Mouse (Mus musculus) left cerebral cortex, postnatal 10 days (tissue): Measurements from ENCODE around the gene Asphd1. TPM values are rescaled to one million over a fixed set of nuclear protein-coding genes. Genes with fewer than 3 reads are reported as not detected.

Experiments used
- DNase-seq, 2 experiments: peaks; one replicate each; pipeline ENCODE4 v3.0.0; 2021 to 2022; ENCODE audit warnings: low spot score in 2 of 2, mixed read lengths in 1 of 2; ENCODE audit errors: extremely low spot score in 1 of 2
- intact Hi-C: fragments of 180-260 bp; cut with DNase I; formaldehyde crosslinking; loops from one replicate; pipeline ENCODE4 v1.15.1; 2025
- total RNA-seq, 2 experiments: library from RNA; stranded (reverse); gene quantifications; 2 replicates each; pipeline ENCODE4 v1.2.3; 2021

Gene Asphd1
- 10 to 100 TPM; 49.0 to 58.8 TPM for total RNA-seq

- DNase-seq = peak; percentile 73 to 87
- intact Hi-C loops = loop anchor here (2.0 kb wide), 1 partner anchor 155 kb away; no protein-coding TSS in a partner anchor
Measured at GRCm38 (mm10) chr7:126949403-126949792, at the start of gene Asphd1. Asphd1 (minus strand) TSS chr7:126949582.

GRCm38 (mm10) chr7:126996449-126996848, 47.1 kb upstream of the Asphd1 start:
- intact Hi-C loops = no loop called here
- DNase-seq = no peak

GRCm38 (mm10) chr7:126988816-126989215, 39.4 kb upstream of the Asphd1 start:
- intact Hi-C loops = no loop called here
- no peak for DNase-seq

GRCm38 (mm10) chr7:126986319-126986718, 36.9 kb upstream of the Asphd1 start:
- DNase-seq = peak in 1 of 2 experiments; percentile 61
- intact Hi-C loops = no loop called here

- no peak for DNase-seq
- intact Hi-C loops = no loop called here
Measured at GRCm38 (mm10) chr7:126984667-126985444, 35.5 kb upstream of the Asphd1 start.

- intact Hi-C loops = no loop called here
- no peak for DNase-seq
Measured at GRCm38 (mm10) chr7:126983113-126983512, 33.7 kb upstream of the Asphd1 start.

GRCm38 (mm10) chr7:126982054-126982453, 32.7 kb upstream of the Asphd1 start:
- no peak for DNase-seq
- intact Hi-C loops = no loop called here

- DNase-seq = no peak
- intact Hi-C loops = no loop called here
Measured at GRCm38 (mm10) chr7:126981601-126982000, 32.2 kb upstream of the Asphd1 start.

GRCm38 (mm10) chr7:126978841-126979240, 29.5 kb upstream of the Asphd1 start:
- intact Hi-C loops = loop anchor here (5.0 kb wide), 1 partner anchor 38 kb away; the partner anchor contains the start of genes Pagr1a and Pagr1b
- no peak for DNase-seq

- intact Hi-C loops = loop anchor here (5.0 kb wide), 1 partner anchor 40 kb away; the partner anchor contains the start of genes Pagr1a and Pagr1b
Measured at GRCm38 (mm10) chr7:126976878-126977459, 27.6 kb upstream of the Asphd1 start.

GRCm38 (mm10) chr7:126975950-126976866, 26.8 kb upstream of the Asphd1 start, which contains the start of gene Cdiptos:
Cdiptos (minus strand) TSS chr7:126976098.
- intact Hi-C loops = loop anchor here (5.0 kb wide), 1 partner anchor 41 kb away; the partner anchor contains the start of genes Pagr1a and Pagr1b
- peak; percentile 93 to 98 for DNase-seq

More at GRCm38 (mm10) chr7:126976878-126977459, 27.6 kb upstream of the Asphd1 start:
- no peak for DNase-seq

- intact Hi-C loops = loop anchor here (5.0 kb wide), 1 partner anchor 42 kb away; the partner anchor contains the start of genes Pagr1a and Pagr1b
- DNase-seq = no peak
Measured at GRCm38 (mm10) chr7:126975893-126975949, 26.3 kb upstream of the Asphd1 start, which contains the start of gene Cdipt. Cdipt (plus strand) TSS chr7:126975914.

GRCm38 (mm10) chr7:126975493-126975892, 26.1 kb upstream of the Asphd1 start:
- intact Hi-C loops = loop anchor here (5.0 kb wide), 1 partner anchor 42 kb away; the partner anchor contains the start of genes Pagr1a and Pagr1b
- no peak for DNase-seq

- intact Hi-C loops = no loop called here
- DNase-seq = no peak
Measured at GRCm38 (mm10) chr7:126967361-126967760, 18.0 kb upstream of the Asphd1 start.

- no peak for DNase-seq
- intact Hi-C loops = no loop called here
Measured at GRCm38 (mm10) chr7:126965568-126965967, 16.2 kb upstream of the Asphd1 start.

- intact Hi-C loops = loop anchor here (5.0 kb wide), 1 partner anchor 86 kb away; no protein-coding TSS in a partner anchor
- no peak for DNase-seq
Measured at GRCm38 (mm10) chr7:126963548-126964286, 14.3 kb upstream of the Asphd1 start.

- intact Hi-C loops = loop anchor here (5.0 kb wide), 1 partner anchor 85 kb away; no protein-coding TSS in a partner anchor
- DNase-seq = no peak
Measured at GRCm38 (mm10) chr7:126961965-126962364, 12.6 kb upstream of the Asphd1 start.

GRCm38 (mm10) chr7:126961095-126961494, 11.7 kb upstream of the Asphd1 start:
- DNase-seq = no peak
- intact Hi-C loops = loop anchor here (5.0 kb wide), 1 partner anchor 84 kb away; no protein-coding TSS in a partner anchor
